Mouse (Mus musculus) CH12.LX (cell line): ENCODE measurements around the gene Ninl. TPM values are rescaled to one million over a fixed set of nuclear protein-coding genes. Genes with fewer than 3 reads are reported as not detected.

Experiments
- DNase-seq: peaks from one replicate; pipeline ENCODE4 v3.0.0-alpha.2; 2013; ENCODE audit errors: extremely low read depth
- H3K27ac ChIP-seq: 2 replicates; pipeline ENCODE4 v1.5.1; 2012; ENCODE audit warnings: low read depth, mild to moderate bottlenecking, control low read depth, moderate library complexity; ENCODE audit not compliant: insufficient read depth
- H3K27me3 ChIP-seq: replicated peaks from 2 replicates; pipeline ENCODE3; 2012; ENCODE audit warnings: inconsistent platforms
- H3K36me3 ChIP-seq, 2 experiments: replicated peaks in 1 of 2; 2 replicates each; pipeline versions ENCODE3 to v1.6.1; 2012; ENCODE audit warnings: inconsistent platforms in 1 of 2, low read length in 1 of 2, mild to moderate bottlenecking in 1 of 2, mixed read lengths in 1 of 2, moderate library complexity in 1 of 2; ENCODE audit not compliant: control insufficient read depth in 1 of 2, insufficient read depth in 1 of 2
- H3K4me1 ChIP-seq, 2 experiments: 2 replicates each; pipeline ENCODE4 v1.6.1; 2012; ENCODE audit warnings: inconsistent platforms in 1 of 2, moderate library complexity in 1 of 2; ENCODE audit not compliant: insufficient read depth in 2 of 2, control insufficient read depth in 1 of 2
- H3K4me2 ChIP-seq: 2 replicates; pipeline ENCODE4 v1.6.1; 2012; ENCODE audit warnings: low read depth, mild to moderate bottlenecking, control low read depth; ENCODE audit not compliant: poor library complexity, insufficient read depth, severe bottlenecking
- H3K4me3 ChIP-seq, 3 experiments: fragments of 150-350 bp in 1 of 3; sonication (generic) in 1 of 3; replicated peaks in 1 of 3; 2 replicates each; pipeline versions ENCODE3 to v1.5.1; 2011 to 2012; ENCODE audit warnings: low read depth in 2 of 3, low read length in 2 of 3, mild to moderate bottlenecking in 2 of 3, moderate library complexity in 2 of 3, control low read depth in 1 of 3, improper control_type of control experiment in 1 of 3, inconsistent platforms in 1 of 3, mixed read lengths in 1 of 3; ENCODE audit not compliant: poor library complexity in 1 of 3
- H3K79me2 ChIP-seq: replicated peaks from 2 replicates; pipeline ENCODE4 v1.6.1; 2012; ENCODE audit warnings: mild to moderate bottlenecking, moderate library complexity; ENCODE audit not compliant: control insufficient read depth, poor library complexity, insufficient read depth, severe bottlenecking; ENCODE audit errors: extremely low read depth
- H3K9ac ChIP-seq: 2 replicates; pipeline ENCODE4 v1.6.1; 2012; ENCODE audit warnings: low read depth, mild to moderate bottlenecking, control low read depth, moderate library complexity; ENCODE audit not compliant: insufficient read depth
- H3K9me3 ChIP-seq: replicated peaks from 2 replicates; pipeline ENCODE3; 2012; ENCODE audit warnings: low read length, inconsistent platforms, mixed read lengths
- BHLHE40 ChIP-seq: IDR thresholded peaks from 2 replicates; pipeline ENCODE4 v1.6.1; 2011; ENCODE audit warnings: mild to moderate bottlenecking, low read depth, low read length, improper control_type of control experiment
- CHD1 ChIP-seq: IDR thresholded peaks from 2 replicates; pipeline ENCODE4 v1.6.1; 2012; ENCODE audit warnings: low read depth, low read length, improper control_type of control experiment, inconsistent platforms
- ELF1 ChIP-seq: IDR thresholded peaks from 2 replicates; pipeline ENCODE4 v1.6.1; 2014; ENCODE audit warnings: low read depth, mild to moderate bottlenecking, inconsistent platforms, low read length, improper control_type of control experiment
- EP300 ChIP-seq: IDR thresholded peaks from 2 replicates; pipeline ENCODE4 v1.6.1; 2011; ENCODE audit warnings: low read length, improper control_type of control experiment
- IRF4 ChIP-seq: IDR thresholded peaks from 2 replicates; pipeline ENCODE4 v1.6.1; 2014; ENCODE audit warnings: low read depth, mild to moderate bottlenecking, inconsistent platforms, low read length, improper control_type of control experiment
- JUN ChIP-seq: IDR thresholded peaks from 2 replicates; pipeline ENCODE4 v1.6.1; 2011; ENCODE audit warnings: low read depth, mild to moderate bottlenecking, low read length, improper control_type of control experiment, moderate library complexity; ENCODE audit not compliant: insufficient read depth
- JUND ChIP-seq: conservative IDR thresholded peaks from 2 replicates; pipeline ENCODE4 v1.6.1; 2011; ENCODE audit warnings: low read depth, low read length, improper control_type of control experiment
- MAX ChIP-seq: IDR thresholded peaks from 2 replicates; pipeline ENCODE4 v1.6.1; 2011; ENCODE audit warnings: low read length, improper control_type of control experiment
- MAZ ChIP-seq: IDR thresholded peaks from 2 replicates; pipeline ENCODE4 v1.6.1; 2012; ENCODE audit warnings: low read depth, mild to moderate bottlenecking, inconsistent platforms, low read length, improper control_type of control experiment, moderate library complexity
- MEF2A ChIP-seq: IDR thresholded peaks from 2 replicates; pipeline ENCODE4 v1.6.1; 2014; ENCODE audit warnings: low read depth, mild to moderate bottlenecking, inconsistent platforms, low read length, improper control_type of control experiment, borderline replicate concordance
- MXI1 ChIP-seq: IDR thresholded peaks from 2 replicates; pipeline ENCODE4 v1.6.1; 2011; ENCODE audit warnings: mild to moderate bottlenecking, low read depth, low read length, improper control_type of control experiment
- MYC ChIP-seq: IDR thresholded peaks from 2 replicates; pipeline ENCODE4 v1.6.1; 2011; ENCODE audit warnings: low read depth, mild to moderate bottlenecking, improper control_type of control experiment, low read length
- NELFE ChIP-seq: IDR thresholded peaks from 2 replicates; pipeline ENCODE4 v1.6.1; 2011; ENCODE audit warnings: low read depth, low read length, improper control_type of control experiment
- NRF1 ChIP-seq: IDR thresholded peaks from 2 replicates; pipeline ENCODE4 v1.6.1; 2014; ENCODE audit warnings: low read depth, mild to moderate bottlenecking, inconsistent platforms, low read length, improper control_type of control experiment, moderate library complexity
- PAX5 ChIP-seq: IDR thresholded peaks from 2 replicates; pipeline ENCODE4 v1.6.1; 2012; ENCODE audit warnings: low read length, inconsistent platforms, mixed read lengths
- RAD21 ChIP-seq: IDR thresholded peaks from 2 replicates; pipeline ENCODE4 v1.6.1; 2011; ENCODE audit warnings: low read depth, mild to moderate bottlenecking, low read length, improper control_type of control experiment, moderate library complexity
- RCOR1 ChIP-seq: conservative IDR thresholded peaks from 2 replicates; pipeline ENCODE4 v1.6.1; 2012; ENCODE audit warnings: low read depth, mild to moderate bottlenecking, inconsistent platforms, low read length, improper control_type of control experiment
- SIN3A ChIP-seq: IDR thresholded peaks from 2 replicates; pipeline ENCODE4 v1.6.1; 2012; ENCODE audit warnings: low read length, improper control_type of control experiment, inconsistent platforms
- SMC3 ChIP-seq: IDR thresholded peaks from 2 replicates; pipeline ENCODE4 v1.6.1; 2011; ENCODE audit warnings: low read depth, low read length, improper control_type of control experiment
- TBP ChIP-seq: conservative IDR thresholded peaks from 2 replicates; pipeline ENCODE4 v1.6.1; 2011; ENCODE audit warnings: low read depth, low read length, improper control_type of control experiment
- TCF12 ChIP-seq: IDR thresholded peaks from 2 replicates; pipeline ENCODE4 v1.6.1; 2014; ENCODE audit warnings: low read depth, mild to moderate bottlenecking, inconsistent platforms, low read length, improper control_type of control experiment
- UBTF ChIP-seq: IDR thresholded peaks from 2 replicates; pipeline ENCODE4 v1.6.1; 2012; ENCODE audit warnings: low read depth, mild to moderate bottlenecking, inconsistent platforms, low read length, improper control_type of control experiment, moderate library complexity
- USF1 ChIP-seq: IDR thresholded peaks from 2 replicates; pipeline ENCODE4 v1.6.1; 2014; ENCODE audit warnings: low read depth, mild to moderate bottlenecking, inconsistent platforms, low read length, improper control_type of control experiment
- ZC3H11A ChIP-seq: IDR thresholded peaks from 2 replicates; pipeline ENCODE4 v1.6.1; 2012; ENCODE audit warnings: low read depth, mild to moderate bottlenecking, inconsistent platforms, low read length, improper control_type of control experiment
- ZKSCAN1 ChIP-seq: IDR thresholded peaks from 2 replicates; pipeline ENCODE4 v1.6.1; 2012; ENCODE audit warnings: low read depth, inconsistent platforms, low read length, improper control_type of control experiment, borderline replicate concordance
- ZNF384 ChIP-seq: IDR thresholded peaks from 2 replicates; pipeline ENCODE4 v1.6.1; 2012; ENCODE audit warnings: low read depth, low read length, improper control_type of control experiment, inconsistent platforms
- dilution Hi-C: fragments of 300-500 bp; cut with MboI; formaldehyde crosslinking; loops from 2 replicates; pipeline ENCODE4 v1.14.3; 2020; ENCODE audit warnings: low sequenced_read_pairs; ENCODE audit not compliant: extremely low pct_unique_long_range_greater_than_20kb, extremely low pct_ligation_motif_present
- in situ Hi-C: fragments of 300-500 bp; cut with MboI; formaldehyde crosslinking; loops from 3 replicates; pipeline ENCODE4 v1.14.3; 2019; ENCODE audit warnings: low sequenced_read_pairs, low pct_ligation_motif_present, low pct_unique_long_range_greater_than_20kb, mixed read lengths
- polyA plus RNA-seq: library from polyadenylated mRNA; unstranded; fragments of >175 nt; gene quantifications from 2 replicates; pipeline ENCODE4 v1.2.1, GENCODE M21; 2012; ENCODE audit warnings: low read depth; ENCODE audit not compliant: insufficient read length
- total RNA-seq, 2 experiments: library from RNA; depleted of rRNA; stranded (reverse); fragments of 300-350 nt in 1 of 2; fragments of >200 nt in 1 of 2; gene quantifications; 2 replicates each; pipeline ENCODE4 v1.2.3; 2012 to 2014

The Ninl gene
- total and polyA plus RNA-seq, 3 experiments = 1.8 to 6.6 (median 3.5) TPM

DNA sequence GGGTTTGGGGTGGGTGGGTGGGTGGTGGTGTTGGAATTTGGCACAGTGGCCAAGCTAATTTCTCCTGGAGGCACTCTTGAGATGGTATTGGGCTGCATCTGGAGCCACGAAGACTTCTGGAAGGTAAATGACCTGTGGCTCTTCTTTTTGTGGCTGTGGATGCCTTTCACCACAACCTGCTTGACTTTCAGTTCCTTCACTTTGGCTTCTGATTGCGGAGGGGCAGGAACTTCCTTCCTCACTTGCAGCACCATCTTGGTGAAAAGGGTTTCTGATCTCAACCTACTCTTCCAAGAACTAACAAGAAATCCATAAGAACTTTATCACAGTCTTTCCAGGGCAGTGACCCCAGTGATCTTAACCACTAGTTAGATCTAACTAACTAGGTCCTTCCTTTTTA lies 23.9 kb downstream of the Ninl start:
- DNase-seq = no peak
- dilution Hi-C loops = no loop called here
- Histone ChIP-seq H3K27me3 (peaks cover 3% of the 10 kb centered on the region), H3K36me3 (no peaks in the 10 kb centered on the region), H3K9ac (no peak overlapping the region), H3K27ac (no peak overlapping the region), H3K4me1 (peaks cover 5 to 8% of the 10 kb centered on the region in 2 experiments; a peak in 3 of 4 replicates), H3K79me2 (no peaks in the 10 kb centered on the region), H3K4me3 (no peak overlapping the region), H3K4me2 (peak overlapping the region; percentile 78), H3K9me3 (no peaks in the 10 kb centered on the region)
- in situ Hi-C loops = loop anchor here (25.0 kb wide), 2 partner anchors 178 to 453 kb away; partner anchors contain the start of gene Cst7
- TF ChIP-seq TCF12 (no peak), ZKSCAN1 (no peak), JUND (no peak), RCOR1 (no peak), ELF1 (no peak), JUN (no peak), MAZ (no peak), UBTF (no peak), NRF1 (no peak), NELFE (no peak), MEF2A (no peak), EP300 (peak; percentile 61), IRF4 (peak; percentile 82), MYC (no peak), MAX (no peak), MXI1 (no peak), RAD21 (no peak), SMC3 (no peak)

DNA sequence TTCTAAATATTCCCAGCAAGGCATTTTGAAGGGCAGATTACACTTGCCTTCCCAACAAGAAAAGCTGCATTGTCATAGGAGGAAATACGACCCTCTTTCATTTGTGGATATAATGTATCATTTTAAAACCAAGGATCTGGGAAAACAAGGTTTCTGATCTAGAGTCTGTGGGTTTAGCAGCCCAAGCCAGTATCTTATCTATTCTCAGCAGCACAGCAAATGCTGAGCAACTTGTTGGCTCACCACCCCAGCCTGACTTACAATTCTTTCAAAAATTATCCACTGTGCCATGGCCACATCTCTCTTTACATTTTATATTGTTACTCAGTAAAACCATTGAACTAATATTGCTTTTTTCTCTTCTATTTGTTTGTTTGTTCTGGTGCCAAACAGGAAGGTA lies 27.9 kb downstream of the Ninl start:
- Histone ChIP-seq H3K9ac (no peak overlapping the region), H3K4me3 (no peak overlapping the region), H3K79me2 (no peaks in the 10 kb centered on the region), H3K27ac (no peak overlapping the region), H3K27me3 (peaks cover 25% of the 10 kb centered on the region), H3K4me2 (no peak overlapping the region), H3K36me3 (no peaks in the 10 kb centered on the region), H3K4me1 (peaks cover 7 to 18% of the 10 kb centered on the region in 2 experiments; a peak in 3 of 4 replicates), H3K9me3 (no peaks in the 10 kb centered on the region)
- dilution Hi-C loops (no loop called here), in situ Hi-C loops (loop anchor here (25.0 kb wide), 2 partner anchors 174 to 449 kb away; partner anchors contain the start of gene Cst7)
- no peak for DNase-seq
- no peak for TF ChIP-seq ZNF384
- TF ChIP-seq PAX5 = no peak
- TF ChIP-seq BHLHE40 = no peak
- no peak for TF ChIP-seq SIN3A
- TF ChIP-seq MAX = no peak
- no peak for TF ChIP-seq ZC3H11A
- TF ChIP-seq TBP = no peak
- no peak for TF ChIP-seq RAD21
- TF ChIP-seq CHD1 = no peak
- TF ChIP-seq USF1 = no peak
- TF ChIP-seq NELFE = no peak
- no peak for TF ChIP-seq MAZ
- no peak for TF ChIP-seq ELF1
- TF ChIP-seq, all 38 proteins: peak for 0
